Mouse (Mus musculus) monocyte, adult 2 months (primary cell): Measurements from ENCODE around the gene Numa1.
"Not testable (repeated sequence)": the region's sequence is repeated elsewhere in the genome, so short reads cannot be mapped to it uniquely, and the experiment has no call there.

Experiments used
- DNase-seq, 2 experiments: peaks; one replicate each; pipeline ENCODE4 v3.0.0; 2022; ENCODE audit warnings: low spot score in 2 of 2, low read depth in 1 of 2

Gene Numa1

DNA sequence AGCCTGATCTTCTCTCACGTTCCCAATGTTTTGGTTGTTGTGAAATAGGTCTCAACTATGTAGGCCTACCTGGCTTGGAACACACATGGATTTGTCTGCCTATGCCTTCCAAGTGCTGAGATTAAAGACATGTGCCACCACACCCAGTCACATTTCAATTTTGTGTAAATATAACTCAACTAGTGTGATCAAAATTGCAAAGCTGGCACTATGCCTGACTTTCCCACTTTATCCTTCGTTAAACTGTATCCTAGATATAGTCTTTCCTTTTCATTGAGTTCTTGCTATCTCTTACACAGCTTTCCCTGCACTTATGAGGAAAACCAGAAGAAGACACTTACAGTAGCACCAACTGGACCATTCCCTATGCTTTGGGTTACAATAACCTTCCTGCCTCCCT is 101.6 kb downstream of the Numa1 start:
- no peak for DNase-seq

DNA sequence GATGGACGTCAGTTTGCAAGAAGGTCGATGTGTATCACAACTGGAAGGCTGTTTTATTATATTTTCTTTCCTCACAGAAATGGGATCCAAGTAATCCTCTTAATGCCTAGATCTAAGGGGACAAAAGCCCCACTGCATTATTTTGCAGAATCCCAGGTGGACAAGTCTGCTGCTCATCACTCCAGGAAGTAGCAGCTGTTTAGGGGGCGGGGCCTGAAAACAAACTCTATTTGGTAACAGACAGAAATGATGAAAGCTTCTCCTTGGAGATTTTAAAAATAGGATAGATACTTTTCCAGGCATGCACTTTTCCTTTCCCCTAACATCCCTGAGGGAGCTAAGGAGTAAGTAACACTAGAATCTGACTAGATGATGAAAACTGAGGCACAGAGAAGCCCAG is 103.4 kb downstream of the Numa1 start:
- no peak for DNase-seq

DNA sequence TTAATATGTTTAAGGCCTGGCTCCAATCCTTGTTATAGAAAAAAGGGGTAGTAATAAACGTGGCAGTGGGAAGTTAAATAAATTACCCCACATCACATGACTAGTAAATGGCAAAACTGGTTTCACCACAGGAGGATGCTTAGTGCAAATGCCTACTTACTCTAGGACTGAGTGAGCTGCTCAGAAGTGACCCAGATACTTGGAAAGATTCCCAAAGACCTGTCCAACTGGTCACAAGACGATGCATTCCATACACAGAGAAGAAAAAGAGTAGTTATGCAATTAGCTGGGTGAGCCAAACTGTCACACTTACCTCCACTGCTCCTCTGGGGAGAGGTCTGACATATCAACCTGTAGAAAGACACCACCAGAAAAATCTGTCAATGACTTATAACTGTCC is 108.4 kb downstream of the Numa1 start:
- DNase-seq = no peak

DNA sequence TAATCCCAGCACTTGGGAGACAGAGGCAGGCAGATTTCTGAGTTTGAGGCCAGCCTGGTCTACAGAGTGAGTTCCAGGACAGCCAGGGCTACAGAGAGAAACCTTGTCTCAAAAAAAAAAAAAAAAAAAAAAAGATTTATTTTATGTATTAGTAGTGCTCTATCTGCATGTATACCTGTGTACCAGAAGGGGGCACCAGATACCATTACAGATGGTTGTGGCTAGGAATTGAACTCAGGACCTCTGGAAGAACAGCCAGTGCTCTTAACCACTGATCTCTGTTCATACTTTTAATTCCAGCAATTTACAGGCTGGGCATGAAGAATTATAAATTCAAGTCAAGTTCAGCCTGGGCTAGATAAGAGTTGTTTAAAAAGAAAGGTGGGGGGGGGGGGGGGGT is 114.6 kb downstream of the Numa1 start:
- not testable (repeated sequence) for DNase-seq

DNA sequence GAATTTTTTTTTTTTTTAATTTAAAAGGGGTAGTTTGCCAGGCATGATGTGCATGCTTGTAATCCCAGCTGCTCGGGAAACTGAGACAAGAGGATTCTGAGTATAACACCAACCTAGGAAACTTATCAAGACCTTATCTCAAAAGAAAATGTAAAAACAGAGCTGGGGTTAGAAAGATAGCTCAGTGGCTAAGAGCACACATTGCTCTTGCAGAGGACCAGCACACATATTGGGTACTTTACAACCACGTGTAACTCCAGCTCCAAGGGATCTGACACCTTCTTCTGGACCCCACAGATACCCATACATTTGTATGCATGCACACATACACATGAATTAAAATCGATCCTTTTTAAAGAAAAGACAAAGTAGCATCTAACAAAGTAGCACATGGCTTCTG is 127.4 kb downstream of the Numa1 start:
- DNase-seq = no peak

DNA sequence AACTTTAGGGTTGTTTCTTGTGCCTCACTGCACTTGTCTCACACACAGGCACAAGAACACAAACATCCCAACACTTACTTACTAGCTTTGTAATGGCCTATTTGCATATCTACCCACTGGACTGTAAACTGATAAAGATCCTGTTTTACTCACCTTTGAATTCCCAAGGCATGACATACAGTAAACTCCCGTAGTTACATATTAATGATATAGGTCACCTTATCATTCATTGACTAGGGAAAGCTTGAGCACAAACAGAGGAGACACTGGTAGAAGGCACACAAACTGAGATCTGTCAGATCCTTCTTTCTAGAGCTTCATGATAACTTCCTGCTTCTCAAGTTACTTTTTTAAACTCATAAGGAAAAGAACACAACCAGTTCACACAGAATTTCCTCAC is 128.3 kb downstream of the Numa1 start:
- DNase-seq = no peak

DNA sequence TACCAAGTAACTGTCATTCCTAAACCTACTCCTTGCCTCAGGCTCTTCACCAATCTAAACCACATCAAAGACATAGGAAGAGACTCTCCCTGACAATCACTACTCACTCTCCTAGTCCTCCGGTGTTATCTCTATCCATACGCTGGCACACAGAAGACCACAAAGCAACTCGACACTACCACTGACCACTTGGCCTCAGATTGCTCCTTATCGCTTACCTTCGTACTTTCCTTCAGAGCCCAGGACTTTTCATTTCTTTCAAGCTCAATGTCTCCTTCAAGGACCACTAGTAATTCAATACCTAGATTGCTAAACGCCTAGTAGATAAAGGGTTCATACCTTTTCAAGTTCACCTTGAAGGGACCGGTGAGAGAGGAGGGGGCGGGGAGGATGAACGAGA is 130.0 kb downstream of the Numa1 start:
- DNase-seq = no peak
